Comparison of ENCODE assay signal across 1 mouse cellular context in genomic region chr13:37843844-37844243, GRCm38 (mm10).
TF ChIP-seq lines count a peak whose summit lies in the region.

No protein-coding gene starts in this region.

TF ChIP-seq in MEL, 35 proteins besides CTCF, POLR2A, EP300 and RAD21 (continued from another document):
- TF ChIP-seq MEF2A (IDR thresholded peaks at IDR 0.05; ENCODE audit: extremely low read depth, insufficient replicate concordance, low read depth, low read length, poor library complexity, severe bottlenecking), result no peak
